Mouse (Mus musculus) liver, adult 2 months (tissue): ENCODE data around the gene Ces4a. TPM values are rescaled to one million over a fixed set of nuclear protein-coding genes. Genes with fewer than 3 reads are reported as not detected.

Experiments
- DNase-seq: peaks from one replicate; pipeline ENCODE4 v3.0.0-alpha.2; 2011; ENCODE audit warnings: low read depth, low spot score; ENCODE audit errors: extremely low read depth
- H3K27ac ChIP-seq: fragments of 200-500 bp; replicated peaks from 2 replicates; pipeline ENCODE4 v1.5.1; 2012; ENCODE audit warnings: low read depth, mild to moderate bottlenecking, control low read depth, inconsistent platforms, low read length; ENCODE audit not compliant: insufficient read depth
- H3K27me3 ChIP-seq: fragments of 200-500 bp; 2 replicates; pipeline ENCODE4 v1.6.1; 2012; ENCODE audit warnings: mild to moderate bottlenecking, moderate library complexity, low read length, inconsistent platforms; ENCODE audit not compliant: control insufficient read depth, insufficient read depth
- H3K36me3 ChIP-seq: fragments of 200-500 bp; 2 replicates; pipeline ENCODE4 v1.6.1; 2012; ENCODE audit warnings: low read length, inconsistent platforms; ENCODE audit not compliant: control insufficient read depth, insufficient read depth
- H3K4me1 ChIP-seq: fragments of 200-500 bp; 2 replicates; pipeline ENCODE4 v1.6.1; 2011; ENCODE audit warnings: low read length; ENCODE audit not compliant: control insufficient read depth, insufficient read depth
- H3K4me3 ChIP-seq: fragments of 200-500 bp; 2 replicates; pipeline ENCODE4 v1.5.1; 2011; ENCODE audit warnings: low read depth, mild to moderate bottlenecking, control low read depth, low read length, moderate library complexity; ENCODE audit not compliant: insufficient read depth
- H3K79me2 ChIP-seq: fragments of 200-500 bp; 2 replicates; pipeline ENCODE4 v1.6.1; 2012; ENCODE audit warnings: inconsistent platforms, mild to moderate bottlenecking, low read length, moderate library complexity; ENCODE audit not compliant: control insufficient read depth, insufficient read depth
- H3K9ac ChIP-seq: fragments of 200-500 bp; 2 replicates; pipeline ENCODE4 v1.6.1; 2012; ENCODE audit warnings: low read depth, mild to moderate bottlenecking, control low read depth, inconsistent platforms, low read length
- CTCF ChIP-seq: fragments of 200-500 bp; IDR thresholded peaks from 2 replicates; pipeline ENCODE4 v1.5.1; 2011; ENCODE audit warnings: low read depth, low read length, control low read depth
- POLR2A ChIP-seq: fragments of 200-500 bp; IDR thresholded peaks from 2 replicates; pipeline ENCODE4 v1.6.1; 2011; ENCODE audit warnings: low read length, control low read depth; ENCODE audit not compliant: insufficient read depth; ENCODE audit errors: extremely low read depth
- WGBS: fragments of 180-500 bp; shearing (Covaris S2); methylation state at CpG from one replicate; pipeline ENCODE4 v1.1.7; 2018; 5-methylcytosine and 5-hydroxymethylcytosine counted together
- polyA plus RNA-seq: library from polyadenylated mRNA; depleted of rRNA; stranded (reverse); fragments of >200 nt; gene quantifications from 2 replicates; pipeline ENCODE4 v1.2.3, GENCODE M21; 2012
- total RNA-seq: library from RNA; depleted of rRNA; stranded (reverse); fragments of >200 nt; gene quantifications from 2 replicates; pipeline ENCODE4 v1.2.3, GENCODE M21; 2014

The Ces4a gene
- total and polyA plus RNA-seq, 2 experiments = 0.55 to 0.93 TPM

- H3K4me3 ChIP-seq = no peak overlapping the region
- H3K27me3 ChIP-seq = no peaks in the 10 kb centered on the region
- peak; percentile 95 for DNase-seq
- peak; percentile 20 for TF ChIP-seq CTCF
- no peak for TF ChIP-seq POLR2A
- WGBS = 17% methylated on average over 3 of the region's 3 CpGs
- H3K79me2 ChIP-seq = no peaks in the 10 kb centered on the region
- H3K9ac ChIP-seq = peak overlapping the region; percentile 75
- H3K4me1 ChIP-seq = peaks cover 19% of the 10 kb centered on the region
- H3K36me3 ChIP-seq = no peaks in the 10 kb centered on the region
- H3K27ac ChIP-seq = peak overlapping the region; percentile 99
Measured at GRCm38 (mm10) chr8:105104220-105104619, 27.4 kb upstream of the Ces4a start.

- no peaks in the 10 kb centered on the region for H3K36me3 ChIP-seq
- TF ChIP-seq CTCF = no peak
- peak overlapping the region; percentile 69 for H3K27ac ChIP-seq
- 22% methylated on average over 9 of the region's 9 CpGs for WGBS
- no peak overlapping the region for H3K9ac ChIP-seq
- no peak overlapping the region for H3K4me3 ChIP-seq
- DNase-seq = peak; percentile 95
- no peaks in the 10 kb centered on the region for H3K79me2 ChIP-seq
- H3K27me3 ChIP-seq = no peaks in the 10 kb centered on the region
- H3K4me1 ChIP-seq = peaks cover 24% of the 10 kb centered on the region
Measured at GRCm38 (mm10) chr8:105129864-105130263, 1.7 kb upstream of the Ces4a start.

- H3K79me2 ChIP-seq = no peaks in the 10 kb centered on the region
- peak; percentile 99 for DNase-seq
- no peak overlapping the region for H3K4me3 ChIP-seq
- H3K27ac ChIP-seq = no peak overlapping the region
- H3K9ac ChIP-seq = no peak overlapping the region
- TF ChIP-seq POLR2A = no peak
- peak; percentile 85 for TF ChIP-seq CTCF
- H3K4me1 ChIP-seq = no peaks in the 10 kb centered on the region
- WGBS = 4% methylated on average over 4 of the region's 4 CpGs
- no peaks in the 10 kb centered on the region for H3K27me3 ChIP-seq
- no peaks in the 10 kb centered on the region for H3K36me3 ChIP-seq
Measured at GRCm38 (mm10) chr8:105138423-105138822, 6.8 kb downstream of the Ces4a start.

- TF ChIP-seq CTCF (no peak), POLR2A (no peak)
- Histone ChIP-seq H3K4me1 (no peaks in the 10 kb centered on the region), H3K79me2 (no peaks in the 10 kb centered on the region), H3K36me3 (no peaks in the 10 kb centered on the region), H3K27me3 (no peaks in the 10 kb centered on the region), H3K27ac (no peak overlapping the region), H3K9ac (no peak overlapping the region), H3K4me3 (no peak overlapping the region)
- DNase-seq = no peak
- 35% methylated on average over 19 of the region's 19 CpGs for WGBS
Measured at GRCm38 (mm10) chr8:105142395-105142794, 10.8 kb downstream of the Ces4a start.

GRCm38 (mm10) chr8:105151654-105152053 is 20.1 kb downstream of the Ces4a start:
- 79% methylated on average over 4 of the region's 4 CpGs for WGBS
- H3K27me3 ChIP-seq = no peaks in the 10 kb centered on the region
- H3K4me3 ChIP-seq = no peak overlapping the region
- H3K36me3 ChIP-seq = no peaks in the 10 kb centered on the region
- peaks cover 8% of the 10 kb centered on the region; the same call in 1 of the 2 replicates for H3K4me1 ChIP-seq
- TF ChIP-seq POLR2A (no peak), CTCF (no peak)
- H3K79me2 ChIP-seq = no peaks in the 10 kb centered on the region
- no peak overlapping the region for H3K27ac ChIP-seq
- no peak for DNase-seq
- H3K9ac ChIP-seq = no peak overlapping the region

- DNase-seq = peak; percentile 87
- TF ChIP-seq CTCF (no peak), POLR2A (no peak)
- Histone ChIP-seq H3K79me2 (no peaks in the 10 kb centered on the region), H3K9ac (peak overlapping the region; percentile 69), H3K4me1 (peaks cover 8% of the 10 kb centered on the region; the same call in 1 of the 2 replicates), H3K36me3 (no peaks in the 10 kb centered on the region), H3K4me3 (peak overlapping the region; percentile 53), H3K27me3 (no peaks in the 10 kb centered on the region), H3K27ac (peak overlapping the region; percentile 88)
- 5% methylated on average over 27 of the region's 27 CpGs for WGBS
Measured at GRCm38 (mm10) chr8:105152623-105153398, 21.2 kb downstream of the Ces4a start.
